Mouse (Mus musculus) spleen, adult 2 months (tissue): ENCODE results near the gene Dnajc7.

Source experiments
- CTCF ChIP-seq: fragments of 200-500 bp; IDR thresholded peaks from 2 replicates; pipeline ENCODE4 v1.5.1; 2011; ENCODE audit warnings: mild to moderate bottlenecking, inconsistent platforms; ENCODE audit not compliant: insufficient read depth, insufficient read length, insufficient replicate concordance; ENCODE audit errors: extremely low read depth
- POLR2A ChIP-seq: fragments of 200-500 bp; IDR thresholded peaks from 2 replicates; pipeline ENCODE4 v1.6.1; 2011; ENCODE audit warnings: low read depth, low read length, inconsistent platforms

- no peak for TF ChIP-seq POLR2A
- TF ChIP-seq CTCF: no peak
Observed at GRCm38 (mm10) chr11:100628056-100628455, 8.1 kb upstream of the Dnajc7 start.
